Mouse (Mus musculus) intestine, embryonic 16.5 days (tissue): ENCODE measurements around the gene Uts2r. TPM values are rescaled to one million over a fixed set of nuclear protein-coding genes. Genes with fewer than 3 reads are reported as not detected.

ENCODE experiments used
- polyA plus RNA-seq: library from polyadenylated mRNA; unstranded; fragments of >200 nt; fragmentation: Nextera tagmentation; extraction: Ambion mirVana; gene quantifications from 2 replicates; pipeline ENCODE4 v1.2.1, GENCODE M21; 2015

Uts2r gene
- polyA plus RNA-seq, 1 experiment from 2014 or later, result not detected

Other genes with a start within 250 kb of the Uts2r start
- gene Ccdc57, start 227.4 kb upstream of the Uts2r start, polyA plus RNA-seq, result 3.6 and 4.3 TPM in 2 replicates
- gene Slc16a3, start 211.8 kb upstream of the Uts2r start, polyA plus RNA-seq, result 83.8 and 92.6 TPM in 2 replicates
- gene Csnk1d, start 168.9 kb upstream of the Uts2r start, polyA plus RNA-seq, result 93.9 and 97.7 TPM in 2 replicates
- 6.7 and 7.9 TPM in 2 replicates for gene Cd7, start 120.9 kb upstream of the Uts2r start, polyA plus RNA-seq
- gene Sectm1b, start 96.7 kb upstream of the Uts2r start, polyA plus RNA-seq, result 0.93 and 2.6 TPM in 2 replicates
- gene Sectm1a, start 79.1 kb upstream of the Uts2r start, polyA plus RNA-seq, result 7.0 and 10.4 TPM in 2 replicates
- not detected in 2 replicates for gene Tex19.2, start 41.6 kb upstream of the Uts2r start, polyA plus RNA-seq
- not detected in 2 replicates for gene Tex19.1, start 14.1 kb upstream of the Uts2r start, polyA plus RNA-seq
- 9.7 and 10.1 TPM in 2 replicates for gene Hexdc, start 44.2 kb downstream of the Uts2r start, polyA plus RNA-seq
- gene Ogfod3, start 44.4 kb downstream of the Uts2r start, polyA plus RNA-seq, result 31.2 and 32.0 TPM in 2 replicates
- gene Cybc1, start 69.1 kb downstream of the Uts2r start, polyA plus RNA-seq, result 33.8 and 36.5 TPM in 2 replicates
- gene Narf, start 77.0 kb downstream of the Uts2r start, polyA plus RNA-seq, result 52.2 and 52.6 TPM in 2 replicates
- gene Foxk2, start 99.7 kb downstream of the Uts2r start, polyA plus RNA-seq, result 4.4 and 4.6 TPM in 2 replicates
- 76.7 and 80.6 TPM in 2 replicates for gene Wdr45b, start 194.2 kb downstream of the Uts2r start, polyA plus RNA-seq
- 5.0 and 5.1 TPM in 2 replicates for gene Rab40b, start 228.0 kb downstream of the Uts2r start, polyA plus RNA-seq